Mouse (Mus musculus) heart, postnatal 0 days (tissue): ENCODE data around the gene Sgsh. TPM values are rescaled to one million over a fixed set of nuclear protein-coding genes. Genes with fewer than 3 reads are reported as not detected.

Experiments
- ATAC-seq: fragments of 200-750 bp; cut with Nextera tagmentation; 2 replicates; pipeline ENCODE4 v1.8.0; 2017; ENCODE audit warnings: low read depth, moderate number of reproducible peaks, moderate library complexity; ENCODE audit not compliant: insufficient read depth
- DNase-seq: peaks from one replicate; pipeline ENCODE4 v3.0.0-alpha.2; 2016; ENCODE audit warnings: low spot score
- H3K27ac ChIP-seq: fragments of 300-500 bp; sonication (generic); 2 replicates; pipeline ENCODE4 v1.5.1; 2014; ENCODE audit warnings: low read depth, mild to moderate bottlenecking
- H3K27me3 ChIP-seq: fragments of 300-500 bp; sonication (generic); 2 replicates; pipeline ENCODE4 v1.6.1; 2014; ENCODE audit warnings: low read length, mixed read lengths; ENCODE audit not compliant: control insufficient read depth, insufficient read depth
- H3K36me3 ChIP-seq: fragments of 300-500 bp; sonication (generic); replicated peaks from 2 replicates; pipeline ENCODE4 v1.6.1; 2014; ENCODE audit warnings: low read length, mixed read lengths; ENCODE audit not compliant: control insufficient read depth, insufficient read depth
- H3K4me1 ChIP-seq: fragments of 300-500 bp; sonication (generic); 2 replicates; pipeline ENCODE4 v1.6.1; 2014; ENCODE audit warnings: antibody characterized with exemption; ENCODE audit not compliant: control insufficient read depth, insufficient read depth
- H3K4me2 ChIP-seq: fragments of 300-500 bp; sonication (generic); 2 replicates; pipeline ENCODE4 v1.6.1; 2014; ENCODE audit warnings: low read depth, mild to moderate bottlenecking, low read length, moderate library complexity
- H3K4me3 ChIP-seq: fragments of 300-500 bp; sonication (generic); 2 replicates; pipeline ENCODE4 v1.5.1; 2014; ENCODE audit warnings: low read depth, low read length
- H3K9ac ChIP-seq: fragments of 300-500 bp; sonication (generic); replicated peaks from 2 replicates; pipeline ENCODE4 v1.6.1; 2014; ENCODE audit warnings: low read depth, low read length, mixed read lengths
- H3K9me3 ChIP-seq: fragments of 300-500 bp; sonication (generic); replicated peaks from 2 replicates; pipeline ENCODE4 v1.6.1; 2016; ENCODE audit warnings: low read length; ENCODE audit not compliant: control insufficient read depth
- CTCF ChIP-seq: IDR thresholded peaks from 2 replicates; pipeline ENCODE4 v1.5.1; 2016; ENCODE audit warnings: antibody characterized with exemption, control low read depth, low read depth
- EP300 ChIP-seq: IDR thresholded peaks from 2 replicates; pipeline ENCODE4 v1.6.1; 2016; ENCODE audit warnings: antibody characterized with exemption, low read depth
- WGBS: fragments of 180-500 bp; shearing (Covaris S2); extraction: QIAGEN DNeasy Blood & Tissue Kit; methylation state at CpG from one replicate; pipeline ENCODE4 v1.1.7; 2014; 5-methylcytosine and 5-hydroxymethylcytosine counted together
- polyA plus RNA-seq: library from polyadenylated mRNA; unstranded; fragments of >200 nt; fragmentation: Nextera tagmentation; extraction: Ambion mirVana; gene quantifications from 2 replicates; pipeline ENCODE4 v1.2.1, GENCODE M21; 2015
- total RNA-seq: library from RNA; depleted of rRNA; stranded (reverse); fragments of >200 nt; gene quantifications from 2 replicates; pipeline ENCODE4 v1.2.3, GENCODE M21; 2014; ENCODE audit warnings: low replicate concordance; rRNA removed

The Sgsh gene
- total RNA-seq (3.1 and 14.8 TPM in 2 replicates), polyA plus RNA-seq (4.7 and 6.5 TPM in 2 replicates)

DNA sequence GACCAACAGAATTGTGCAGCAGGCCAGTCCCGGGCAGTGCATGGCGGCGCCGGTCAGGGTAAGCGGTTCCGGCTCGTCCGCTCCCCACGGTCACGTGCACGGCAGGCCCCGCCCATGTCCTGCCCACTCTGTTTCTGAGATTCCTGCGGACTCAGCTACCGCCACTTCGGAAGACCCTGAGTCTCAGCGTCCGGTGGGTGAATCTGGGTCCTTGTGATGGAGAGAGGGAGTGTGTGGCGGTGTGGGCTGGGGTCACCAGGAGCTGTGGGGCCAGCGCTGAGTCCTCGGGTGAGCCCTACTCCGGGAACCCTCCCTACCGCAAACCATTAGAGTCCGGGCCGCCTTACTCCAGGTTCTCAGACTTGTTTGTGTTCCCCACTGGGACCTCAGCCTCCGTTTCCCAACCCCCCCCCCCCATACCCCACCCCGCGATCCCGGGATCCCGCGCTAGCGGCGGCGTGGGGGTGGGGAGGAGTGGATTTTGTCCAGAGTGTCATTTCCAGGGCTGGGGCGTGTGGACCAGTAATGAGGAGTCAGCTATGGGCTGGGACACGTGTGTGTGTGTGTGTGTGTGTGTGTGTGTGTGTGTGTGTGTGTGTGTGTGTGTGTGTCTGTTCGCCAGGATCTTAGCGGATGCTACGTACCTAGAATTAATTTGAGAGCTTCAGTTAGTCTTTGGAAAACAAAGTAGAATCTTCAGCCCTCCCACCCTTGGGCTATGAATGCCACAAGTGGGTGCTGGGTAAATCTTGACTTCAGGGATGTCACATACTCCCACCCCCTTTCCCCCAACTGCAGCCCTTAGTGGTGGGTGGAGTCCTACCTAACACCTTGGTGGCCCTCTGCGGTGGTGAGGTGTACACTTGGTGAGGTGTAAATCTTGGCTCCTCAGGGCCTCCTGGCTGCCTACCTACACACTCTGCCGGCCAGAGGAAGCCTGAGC is at the start of gene Sgsh, which contains the start of gene Slc26a11:
Gene Sgsh (minus strand): TSS at position 94 of the 943 bp plus-strand sequence.
Gene Slc26a11 (plus strand): TSS at position 115 of the 943 bp plus-strand sequence.
- DNase-seq (peak; percentile 77), ATAC-seq (peak; percentile 96)
- no peak for TF ChIP-seq EP300
- TF ChIP-seq CTCF: no peak
- peak within 1 kb of the TSS; percentile 88 for H3K27ac ChIP-seq
- H3K4me2 ChIP-seq: peak within 1 kb of the TSS; percentile 96
- H3K9ac ChIP-seq: peak within 1 kb of the TSS; percentile 68
- peaks cover 15% of the 10 kb centered on the region for H3K4me1 ChIP-seq
- H3K9me3 ChIP-seq: no peaks in the 10 kb centered on the region
- WGBS: under 1% methylated on average over 40 of the region's 40 CpGs
- H3K36me3 ChIP-seq: 0 out of 2 replicates have a peak, but pooled peaks cover 9% of the 10 kb centered on the region
- peak within 1 kb of the TSS; percentile 87 for H3K4me3 ChIP-seq
- H3K27me3 ChIP-seq: no peaks in the 10 kb centered on the region

DNA sequence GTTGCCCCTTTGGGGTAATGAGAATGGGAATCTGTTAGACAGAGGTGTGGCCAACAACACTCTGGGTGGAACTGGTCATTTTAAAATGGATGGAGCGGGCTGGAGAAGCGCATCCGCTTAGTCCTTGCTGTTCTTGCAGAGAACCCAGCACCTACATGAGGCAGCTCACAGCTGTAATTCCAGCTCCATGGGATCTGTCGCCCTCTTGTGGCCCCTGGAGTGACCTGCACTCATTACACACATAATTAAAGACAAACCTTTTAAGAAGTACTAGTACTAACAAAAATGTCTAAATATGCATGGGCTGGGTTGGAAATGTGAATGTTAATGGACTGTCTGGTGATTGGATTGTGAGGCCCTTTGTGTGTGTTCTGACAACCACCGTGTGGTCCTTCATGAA is 49.3 kb upstream of the Sgsh start:
- no peak overlapping the region for H3K27ac ChIP-seq
- DNase-seq (no peak), ATAC-seq (no peak)
- TF ChIP-seq EP300: no peak
- peak; percentile 67 for TF ChIP-seq CTCF
- H3K27me3 ChIP-seq: no peaks in the 10 kb centered on the region
- H3K9ac ChIP-seq: no peak overlapping the region
- H3K4me1 ChIP-seq: 0 out of 2 replicates have a peak, but pooled peaks cover 3% of the 10 kb centered on the region
- H3K9me3 ChIP-seq: no peaks in the 10 kb centered on the region
- peaks cover 66% of the 10 kb centered on the region for H3K36me3 ChIP-seq
- H3K4me2 ChIP-seq: no peak overlapping the region
- no peak overlapping the region for H3K4me3 ChIP-seq
- 56% methylated on average over 5 of the region's 5 CpGs for WGBS

DNA sequence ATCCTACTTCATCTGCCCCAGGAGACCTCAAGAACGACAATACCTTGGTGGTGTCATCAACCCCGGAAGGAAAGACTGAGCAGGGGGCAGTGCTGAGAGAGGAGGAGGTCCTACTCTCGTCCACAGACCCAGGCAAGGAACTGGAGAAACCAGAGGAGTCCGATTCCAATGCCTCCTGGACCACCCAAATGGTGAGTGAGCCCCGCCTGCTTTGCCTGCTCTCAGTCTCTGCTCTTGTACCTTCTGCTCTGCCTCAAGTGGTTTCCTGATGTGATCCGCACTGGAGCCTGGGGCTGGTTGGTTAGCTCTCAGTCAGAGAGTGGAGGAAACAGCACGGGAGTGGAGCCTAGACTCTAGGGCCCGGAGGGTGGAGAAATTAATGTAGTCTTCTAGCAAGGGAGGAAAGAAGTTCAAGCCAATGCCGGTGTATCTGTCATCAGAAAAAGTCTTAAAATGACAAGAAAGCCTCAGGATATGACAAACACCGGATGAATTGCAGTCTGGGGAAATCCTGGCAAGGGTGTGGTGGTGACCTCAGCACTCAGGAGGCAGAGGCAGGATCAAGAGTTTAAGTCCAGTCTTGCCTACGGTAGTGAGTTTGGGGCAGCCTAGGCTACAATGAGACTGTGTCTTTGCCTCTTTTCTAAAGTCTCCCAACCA is 47.3 kb upstream of the Sgsh start:
- DNase-seq: no peak
- Histone ChIP-seq H3K4me2 (no peak overlapping the region), H3K36me3 (peaks cover 50% of the 10 kb centered on the region)

DNA sequence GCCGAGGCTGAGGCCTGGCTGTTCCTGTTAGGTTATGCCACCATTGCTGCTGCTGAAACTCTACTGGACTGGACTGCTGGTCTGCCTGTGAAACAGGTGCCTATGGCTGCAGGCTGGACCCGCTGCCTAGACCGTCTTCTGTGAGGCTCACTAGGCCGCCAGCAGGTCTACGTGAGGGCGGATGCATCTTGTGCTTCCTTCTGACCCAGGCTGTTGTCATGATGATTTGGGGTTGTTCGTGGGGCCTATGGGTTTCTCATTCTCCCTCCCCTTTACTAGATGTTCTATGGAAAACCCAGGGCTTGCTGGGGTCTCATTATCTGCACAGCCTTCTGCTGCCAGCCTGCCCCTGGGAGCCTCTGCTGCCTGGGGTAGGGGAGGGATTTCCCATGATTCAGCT is 41.1 kb upstream of the Sgsh start:
- 82% methylated on average over 7 of the region's 7 CpGs for WGBS

More for the DNA sequence above, 47.3 kb upstream of the Sgsh start:
- Histone ChIP-seq H3K9ac (no peak overlapping the region), H3K4me1 (0 out of 2 replicates have a peak, but pooled peaks cover 3% of the 10 kb centered on the region), H3K27me3 (no peaks in the 10 kb centered on the region), H3K4me3 (no peak overlapping the region), H3K27ac (0 out of 2 replicates have a peak overlapping the region, but pooled peaks have one; percentile 20), H3K9me3 (no peaks in the 10 kb centered on the region)
- no peak for ATAC-seq
- TF ChIP-seq CTCF: no peak
- no peak for TF ChIP-seq EP300
- 51% methylated on average over 11 of the region's 11 CpGs for WGBS

DNA sequence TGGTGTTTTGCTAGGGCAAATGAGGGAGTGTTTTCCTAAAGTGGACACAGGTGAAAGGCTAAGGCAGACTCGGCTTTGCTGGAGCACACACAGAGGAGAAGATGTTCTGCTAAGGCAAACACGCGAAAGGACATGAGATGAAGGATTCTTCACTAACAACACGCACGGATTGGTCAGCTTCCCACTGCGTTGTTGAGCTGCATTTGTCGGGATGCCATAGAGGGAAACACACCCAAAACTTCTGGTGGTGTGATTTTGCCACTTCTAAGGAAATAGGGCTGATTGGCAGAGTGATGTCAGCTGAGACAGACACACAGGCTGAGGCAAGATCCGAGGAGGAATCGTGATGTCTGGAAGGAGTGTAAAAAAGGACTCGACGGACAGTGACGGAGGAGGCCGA is 40.6 kb upstream of the Sgsh start:
- Histone ChIP-seq H3K4me2 (0 out of 2 replicates have a peak overlapping the region, but pooled peaks have one; percentile 77), H3K27ac (no peak overlapping the region), H3K4me1 (peaks cover 23% of the 10 kb centered on the region), H3K4me3 (no peak overlapping the region), H3K36me3 (peaks cover 15% of the 10 kb centered on the region), H3K9me3 (no peaks in the 10 kb centered on the region), H3K27me3 (no peaks in the 10 kb centered on the region), H3K9ac (no peak overlapping the region; the same call in 1 of the 2 replicates)
- TF ChIP-seq CTCF: no peak
- DNase-seq (no peak), ATAC-seq (no peak)
- WGBS: 50% methylated on average over 13 of the region's 13 CpGs

More for the DNA sequence above, 41.1 kb upstream of the Sgsh start:
- H3K4me1 ChIP-seq: peaks cover 18% of the 10 kb centered on the region
- H3K9me3 ChIP-seq: no peaks in the 10 kb centered on the region
- H3K4me2 ChIP-seq: no peak overlapping the region
- DNase-seq (no peak), ATAC-seq (no peak)
- no peak overlapping the region for H3K9ac ChIP-seq
- peaks cover 15% of the 10 kb centered on the region for H3K36me3 ChIP-seq
- no peak for TF ChIP-seq CTCF
- no peak for TF ChIP-seq EP300
- no peak overlapping the region for H3K4me3 ChIP-seq
- no peaks in the 10 kb centered on the region for H3K27me3 ChIP-seq
- H3K27ac ChIP-seq: no peak overlapping the region
